Mouse (Mus musculus) kidney, postnatal 4 days (tissue): ENCODE results near the gene Slc30a2.
A peak's percentile ranks its signal among the peaks of the same experiment; 100 is the strongest.
"Not testable (repeated sequence)": the region's sequence is repeated elsewhere in the genome, so short reads cannot be mapped to it uniquely, and the experiment has no call there.

ENCODE experiments used
- DNase-seq, 2 experiments: peaks; one replicate each; pipeline ENCODE4 v3.0.0; 2021; ENCODE audit warnings: mixed read lengths in 2 of 2

The Slc30a2 gene

GRCm38 (mm10) chr4:134343071-134344031 is at the start of gene Slc30a2:
Gene Slc30a2, plus strand, starts transcription at chr4:134343181.
- peak; percentile 50 to 66 for DNase-seq

GRCm38 (mm10) chr4:134293692-134294163 is 49.3 kb upstream of the Slc30a2 start:
- DNase-seq, result no peak

- DNase-seq, result not testable (repeated sequence)
Measured at GRCm38 (mm10) chr4:134296096-134296495, 46.9 kb upstream of the Slc30a2 start.

GRCm38 (mm10) chr4:134296523-134296922 is 46.5 kb upstream of the Slc30a2 start:
- DNase-seq, result no peak

GRCm38 (mm10) chr4:134297369-134297768 is 45.6 kb upstream of the Slc30a2 start:
- DNase-seq, result no peak

GRCm38 (mm10) chr4:134298626-134299497 is 44.1 kb upstream of the Slc30a2 start:
- no peak for DNase-seq

- DNase-seq, result no peak
Measured at GRCm38 (mm10) chr4:134299498-134299810, 43.5 kb upstream of the Slc30a2 start.

- no peak for DNase-seq
Measured at GRCm38 (mm10) chr4:134300316-134300715, 42.7 kb upstream of the Slc30a2 start.

- no peak for DNase-seq
Measured at GRCm38 (mm10) chr4:134302084-134302483, 40.9 kb upstream of the Slc30a2 start.

- no peak for DNase-seq
Measured at GRCm38 (mm10) chr4:134306963-134307362, 36.0 kb upstream of the Slc30a2 start.

GRCm38 (mm10) chr4:134307367-134308072 is 35.5 kb upstream of the Slc30a2 start:
- peak; percentile 80 to 86 for DNase-seq

- no peak for DNase-seq
Measured at GRCm38 (mm10) chr4:134310106-134310505, 32.9 kb upstream of the Slc30a2 start.

- DNase-seq, result no peak
Measured at GRCm38 (mm10) chr4:134310656-134311055, 32.3 kb upstream of the Slc30a2 start.

GRCm38 (mm10) chr4:134311784-134312183 is 31.2 kb upstream of the Slc30a2 start:
- DNase-seq, result no peak

GRCm38 (mm10) chr4:134312341-134312740 is 30.6 kb upstream of the Slc30a2 start:
- DNase-seq, result no peak

- peak; percentile 42 to 55 for DNase-seq
Measured at GRCm38 (mm10) chr4:134312901-134313300, 30.1 kb upstream of the Slc30a2 start.

GRCm38 (mm10) chr4:134314081-134314655 is 28.8 kb upstream of the Slc30a2 start:
- no peak for DNase-seq

GRCm38 (mm10) chr4:134314876-134315275 is 28.1 kb upstream of the Slc30a2 start, which contains the start of gene Trim63:
Gene Trim63, plus strand, starts transcription at chr4:134315120.
- no peak for DNase-seq

GRCm38 (mm10) chr4:134315470-134315869 is 27.5 kb upstream of the Slc30a2 start:
- no peak for DNase-seq

- DNase-seq, result peak; percentile 41 to 60
Measured at GRCm38 (mm10) chr4:134316390-134316789, 26.6 kb upstream of the Slc30a2 start.

- DNase-seq, result no peak
Measured at GRCm38 (mm10) chr4:134319074-134319473, 23.9 kb upstream of the Slc30a2 start.

- DNase-seq, result no peak
Measured at GRCm38 (mm10) chr4:134319674-134320073, 23.3 kb upstream of the Slc30a2 start.
